Mouse (Mus musculus) right cerebral cortex, adult 18-20 months (tissue): ENCODE results near the gene Ggt5.
"Not testable (repeated sequence)": the region's sequence is repeated elsewhere in the genome, so short reads cannot be mapped to it uniquely, and the experiment has no call there.

ENCODE experiments used
- DNase-seq: peaks from one replicate; pipeline ENCODE4 v3.0.0; 2022; ENCODE audit warnings: mixed read lengths

The Ggt5 gene

GRCm38 (mm10) chr10:75589129-75589528 lies at the start of gene Ggt5:
Ggt5 (plus strand) TSS chr10:75589340.
- DNase-seq = no peak

GRCm38 (mm10) chr10:75547901-75548300 lies 41.2 kb upstream of the Ggt5 start:
- DNase-seq = no peak

GRCm38 (mm10) chr10:75548486-75548885 lies 40.7 kb upstream of the Ggt5 start:
- no peak for DNase-seq

GRCm38 (mm10) chr10:75549886-75550285 lies 39.3 kb upstream of the Ggt5 start:
- DNase-seq = no peak

GRCm38 (mm10) chr10:75551175-75551574 lies 38.0 kb upstream of the Ggt5 start:
- no peak for DNase-seq

- DNase-seq = no peak
Observed at GRCm38 (mm10) chr10:75552106-75552505, 37.0 kb upstream of the Ggt5 start.

- DNase-seq = no peak
Observed at GRCm38 (mm10) chr10:75552701-75553450, 36.3 kb upstream of the Ggt5 start.

GRCm38 (mm10) chr10:75554090-75554489 lies 35.0 kb upstream of the Ggt5 start:
- no peak for DNase-seq

- no peak for DNase-seq
Observed at GRCm38 (mm10) chr10:75555557-75555956, 33.6 kb upstream of the Ggt5 start.

GRCm38 (mm10) chr10:75556026-75556425 lies 33.1 kb upstream of the Ggt5 start:
- DNase-seq = peak; percentile 82

GRCm38 (mm10) chr10:75558515-75558914 lies 30.6 kb upstream of the Ggt5 start:
- no peak for DNase-seq

GRCm38 (mm10) chr10:75559041-75559675 lies 30.0 kb upstream of the Ggt5 start:
- DNase-seq = no peak

- peak; percentile 46 for DNase-seq
Observed at GRCm38 (mm10) chr10:75559676-75560548, 29.2 kb upstream of the Ggt5 start, which contains the start of gene Lrrc75b. Lrrc75b (minus strand) TSS chr10:75560330.

- DNase-seq = no peak
Observed at GRCm38 (mm10) chr10:75560549-75560899, 28.6 kb upstream of the Ggt5 start.

- no peak for DNase-seq
Observed at GRCm38 (mm10) chr10:75561071-75561654, 28.0 kb upstream of the Ggt5 start, which contains the start of gene Ggt1. Ggt1 (plus strand) TSS chr10:75561604.

GRCm38 (mm10) chr10:75562596-75562995 lies 26.5 kb upstream of the Ggt5 start:
- DNase-seq = no peak

- no peak for DNase-seq
Observed at GRCm38 (mm10) chr10:75564687-75565265, 24.4 kb upstream of the Ggt5 start.

GRCm38 (mm10) chr10:75565436-75565835 lies 23.7 kb upstream of the Ggt5 start:
- DNase-seq = no peak

GRCm38 (mm10) chr10:75565906-75566305 lies 23.2 kb upstream of the Ggt5 start:
- no peak for DNase-seq

- no peak for DNase-seq
Observed at GRCm38 (mm10) chr10:75566321-75566720, 22.8 kb upstream of the Ggt5 start.

GRCm38 (mm10) chr10:75566765-75567164 lies 22.4 kb upstream of the Ggt5 start:
- not testable (repeated sequence) for DNase-seq

- no peak for DNase-seq
Observed at GRCm38 (mm10) chr10:75568029-75568428, 21.1 kb upstream of the Ggt5 start.

GRCm38 (mm10) chr10:75568441-75568840 lies 20.7 kb upstream of the Ggt5 start:
- DNase-seq = no peak
